Mouse (Mus musculus) frontal cortex, postnatal 36 days (tissue): ENCODE data around the gene Eno2.

ENCODE experiments used
- DNase-seq, 2 experiments: peaks; one replicate each; pipeline ENCODE4 v3.0.0; 2022; ENCODE audit warnings: low spot score in 2 of 2

The Eno2 gene

DNA sequence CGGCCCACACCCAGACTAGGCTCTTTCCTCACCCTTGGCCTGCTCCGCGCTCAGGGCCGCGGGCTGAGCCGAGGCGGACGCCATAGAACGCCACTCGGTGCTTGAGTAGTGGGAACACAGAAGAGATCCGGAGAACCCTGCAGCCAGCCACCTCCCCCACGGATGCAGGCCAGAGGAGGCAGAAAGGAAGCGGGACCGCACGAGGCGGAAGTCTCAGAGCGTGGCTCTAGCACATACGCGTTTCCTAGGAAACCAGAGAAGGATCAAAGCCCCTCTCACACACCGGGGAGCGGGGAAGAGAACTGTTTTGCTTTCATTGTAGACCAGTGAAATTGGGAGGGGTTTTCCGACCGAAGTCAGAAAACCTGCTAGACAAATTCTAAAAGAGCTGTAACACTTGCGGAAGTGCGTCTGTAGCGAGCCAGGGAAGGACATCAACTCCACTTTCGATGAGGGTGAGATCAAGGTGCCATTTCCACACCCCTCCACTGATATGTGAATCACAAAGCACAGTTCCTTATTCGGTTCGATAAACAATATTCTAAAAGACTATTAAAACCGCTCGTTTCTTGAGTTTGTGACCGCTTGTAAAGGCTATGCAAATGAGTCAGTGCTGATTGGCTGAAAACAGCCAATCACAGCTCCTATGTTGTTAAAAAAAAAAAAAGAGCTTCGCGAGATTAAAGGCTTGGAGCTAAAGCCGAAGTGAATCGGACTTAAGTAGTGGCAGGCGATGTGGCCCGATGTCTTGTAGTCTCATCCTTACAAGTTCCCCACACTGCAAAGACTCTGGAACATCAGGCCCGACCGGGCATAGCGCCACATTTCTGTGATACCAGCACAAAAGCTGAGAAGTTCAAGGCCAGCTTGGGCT is 28.3 kb downstream of the Eno2 start, which contains the start of gene Grcc10:
Gene Grcc10 (minus strand): TSS at position 487 of the 874 bp plus-strand sequence.
- peak; percentile 89 to 93 for DNase-seq

DNA sequence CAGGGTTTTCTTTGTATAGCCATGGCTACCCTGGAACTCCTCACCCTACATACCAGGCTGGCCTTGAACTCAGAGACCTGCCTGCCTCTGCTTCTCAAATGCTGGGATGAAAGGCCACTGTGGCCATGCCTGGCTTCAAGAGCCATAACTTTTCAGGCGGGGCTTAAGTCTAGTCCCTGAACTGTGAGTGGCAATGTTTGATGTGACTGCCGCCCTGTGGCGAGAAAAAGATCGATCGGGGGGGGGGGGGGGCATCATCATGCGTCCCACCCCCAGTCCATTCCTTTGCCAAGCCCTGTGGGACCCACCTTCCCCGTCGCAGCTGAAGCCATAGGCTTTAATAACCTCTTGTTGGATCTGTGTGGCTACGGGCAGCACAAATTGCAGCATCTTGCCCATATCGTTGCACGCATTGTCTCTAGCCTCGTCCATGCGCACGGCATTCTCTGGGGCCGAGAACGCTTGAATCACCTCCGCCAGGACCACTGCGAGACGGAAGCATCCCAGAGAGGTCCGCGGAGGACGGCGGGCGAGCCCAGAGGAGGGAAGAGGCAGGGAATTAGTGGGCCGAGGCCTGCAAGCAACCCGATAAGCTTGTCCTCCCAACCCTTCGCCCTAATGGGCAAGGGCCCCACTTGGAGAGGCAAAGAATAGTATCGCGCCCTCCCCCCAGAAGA is 29.1 kb downstream of the Eno2 start:
- DNase-seq = no peak

DNA sequence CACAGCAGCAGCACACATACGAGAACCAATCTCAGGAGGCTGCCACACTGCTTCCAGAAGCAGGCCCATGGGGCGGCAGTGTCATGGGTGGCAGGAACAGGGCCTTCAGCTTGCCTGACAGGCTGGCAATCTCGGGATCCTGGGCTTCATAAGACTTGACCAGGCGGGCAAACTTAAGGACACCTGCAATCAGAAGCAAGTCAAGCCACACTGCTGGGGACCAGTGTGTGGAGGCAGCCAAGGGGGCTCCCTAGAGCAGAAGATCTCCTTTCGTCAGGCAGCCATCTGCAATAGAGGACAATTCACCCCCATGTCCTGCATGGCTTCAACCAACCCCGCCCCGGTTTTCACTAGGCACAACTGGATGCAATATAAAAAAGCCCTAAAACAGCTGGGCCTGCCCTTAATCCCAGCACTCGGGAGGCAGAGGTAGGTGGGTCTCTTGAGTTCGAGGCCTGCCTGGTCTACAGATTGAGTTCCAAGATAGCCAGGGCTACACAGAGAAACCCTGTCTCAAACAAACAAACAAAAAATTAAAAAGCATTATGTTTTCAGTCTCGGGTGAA is 30.2 kb downstream of the Eno2 start:
- no peak for DNase-seq

DNA sequence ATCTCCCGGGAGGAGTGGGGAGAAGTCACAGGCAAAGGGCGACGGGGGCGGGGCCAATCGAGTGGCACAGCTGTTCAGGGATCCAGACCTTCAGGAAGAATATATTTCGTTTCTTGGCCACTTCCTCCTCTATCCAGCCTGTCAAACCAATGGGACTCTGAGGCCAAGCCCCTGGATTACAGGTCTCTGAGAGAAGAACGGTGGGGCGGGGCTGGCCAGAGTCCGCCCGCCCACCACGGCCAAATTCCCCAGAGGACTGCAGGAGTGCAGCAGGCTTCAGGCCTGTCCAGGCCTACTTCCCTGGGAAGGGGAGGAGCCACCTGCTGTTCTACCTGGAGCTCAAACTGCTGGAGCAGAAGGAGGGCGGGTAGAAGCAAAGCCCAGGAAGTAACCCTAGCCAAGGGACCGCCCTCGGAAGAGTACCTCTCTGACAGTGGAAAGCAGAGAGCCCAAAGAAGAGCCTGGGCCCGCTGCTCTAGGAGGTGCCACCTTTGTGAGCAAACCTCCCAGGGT is 30.9 kb downstream of the Eno2 start, which contains the start of gene Ptpn6:
Gene Ptpn6 (minus strand): TSS at position 204 of the 513 bp plus-strand sequence.
- no peak for DNase-seq

DNA sequence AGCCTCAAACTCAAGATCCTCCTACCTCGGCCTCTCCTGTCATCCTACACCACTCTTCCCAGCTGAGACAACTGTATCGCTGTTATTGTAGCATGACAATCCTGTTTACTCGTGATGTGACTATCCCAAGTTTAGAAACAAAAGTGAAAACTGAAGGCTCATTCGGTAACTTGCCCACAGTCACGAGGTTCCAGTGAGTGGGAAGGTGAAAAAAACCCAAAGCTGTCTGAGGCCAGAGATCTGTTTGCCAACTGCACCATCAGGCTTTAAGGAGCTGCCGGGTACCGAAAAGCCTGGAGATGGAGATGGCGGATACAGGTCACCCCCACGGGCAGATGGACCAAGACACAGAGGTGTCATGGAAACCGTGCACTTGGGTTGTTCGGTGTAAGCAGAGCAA is 32.4 kb downstream of the Eno2 start:
- peak in 1 of 2 experiments; percentile 55 for DNase-seq

DNA sequence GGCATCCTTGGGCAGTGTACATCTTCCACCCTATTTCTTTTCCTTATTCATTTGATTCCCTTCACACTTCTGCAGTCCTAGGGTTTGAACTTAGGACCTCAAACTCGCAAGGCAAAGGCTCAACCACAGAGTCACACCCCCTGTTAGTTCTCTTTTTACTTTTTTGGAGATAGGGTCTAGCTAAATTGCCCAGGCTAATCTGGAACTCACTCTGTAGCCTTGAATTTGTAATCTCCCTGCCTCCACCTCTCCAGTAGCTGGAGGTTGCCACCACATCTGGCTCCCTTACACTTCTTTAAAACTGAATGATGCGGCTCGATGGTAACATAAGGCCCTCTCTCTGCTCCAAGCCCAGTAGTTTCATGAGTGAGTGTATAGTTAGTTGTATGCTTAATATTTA is 35.1 kb downstream of the Eno2 start:
- no peak for DNase-seq

DNA sequence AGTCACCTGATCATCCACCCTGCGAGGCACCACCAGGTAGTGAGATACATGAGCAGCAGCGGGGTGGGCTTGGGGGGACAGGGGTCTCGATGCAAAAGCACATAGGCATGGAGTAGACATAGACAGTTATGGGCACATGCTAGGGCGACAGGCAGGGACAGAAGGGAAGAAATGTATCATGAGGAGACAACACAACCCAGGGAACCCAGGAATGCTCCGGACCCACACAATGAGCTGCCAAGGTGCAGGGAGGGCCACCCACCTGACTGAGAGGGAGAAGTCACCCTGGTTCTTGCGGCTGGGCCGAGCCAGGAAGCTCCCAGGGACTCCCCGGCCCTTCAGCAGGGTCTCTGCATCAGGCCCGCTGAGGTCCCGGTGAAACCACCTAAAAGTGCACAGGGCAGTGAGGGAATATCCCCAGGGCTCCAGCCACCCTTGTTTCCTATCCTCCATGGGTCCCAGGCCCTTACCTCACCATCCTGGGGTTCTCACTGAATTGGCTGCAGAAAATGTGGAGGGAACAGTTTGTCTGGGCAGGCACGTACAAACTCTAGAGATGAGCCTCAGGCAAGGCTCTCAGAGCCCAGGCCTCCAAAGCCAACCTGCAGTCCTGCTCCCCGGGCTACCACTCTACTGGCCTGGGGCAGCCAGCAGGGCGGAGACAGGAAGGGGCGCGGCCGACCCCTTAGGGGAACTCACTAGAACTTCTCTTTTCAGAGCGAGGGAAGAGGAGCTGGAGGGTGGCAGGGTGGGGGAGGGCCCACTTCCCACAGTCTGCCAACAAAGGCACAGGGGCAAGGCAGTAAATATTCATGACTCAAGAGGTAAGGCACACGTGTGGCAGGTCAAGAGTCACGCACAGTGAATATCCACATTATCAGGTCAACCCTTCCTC is 36.8 kb downstream of the Eno2 start:
- DNase-seq = no peak

DNA sequence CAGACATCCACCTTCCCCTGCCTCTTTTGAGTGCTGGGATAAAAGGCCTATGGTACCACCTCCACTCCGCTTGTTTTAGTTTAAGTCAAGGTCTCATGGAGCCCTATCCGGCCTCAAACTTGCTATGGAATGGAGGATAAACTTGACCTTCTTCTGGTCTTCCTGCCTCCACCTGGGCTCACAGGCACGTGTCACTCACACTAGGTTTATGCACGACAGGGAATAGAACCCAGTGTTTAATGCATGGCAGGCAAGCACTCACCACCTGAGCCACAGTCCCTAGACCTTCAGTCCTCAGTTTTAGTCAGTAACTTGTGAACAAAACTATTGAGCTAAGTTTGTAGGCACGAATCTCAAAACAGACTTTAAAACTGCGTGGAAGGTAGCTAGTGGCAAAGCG is 38.4 kb downstream of the Eno2 start:
- DNase-seq = no peak

DNA sequence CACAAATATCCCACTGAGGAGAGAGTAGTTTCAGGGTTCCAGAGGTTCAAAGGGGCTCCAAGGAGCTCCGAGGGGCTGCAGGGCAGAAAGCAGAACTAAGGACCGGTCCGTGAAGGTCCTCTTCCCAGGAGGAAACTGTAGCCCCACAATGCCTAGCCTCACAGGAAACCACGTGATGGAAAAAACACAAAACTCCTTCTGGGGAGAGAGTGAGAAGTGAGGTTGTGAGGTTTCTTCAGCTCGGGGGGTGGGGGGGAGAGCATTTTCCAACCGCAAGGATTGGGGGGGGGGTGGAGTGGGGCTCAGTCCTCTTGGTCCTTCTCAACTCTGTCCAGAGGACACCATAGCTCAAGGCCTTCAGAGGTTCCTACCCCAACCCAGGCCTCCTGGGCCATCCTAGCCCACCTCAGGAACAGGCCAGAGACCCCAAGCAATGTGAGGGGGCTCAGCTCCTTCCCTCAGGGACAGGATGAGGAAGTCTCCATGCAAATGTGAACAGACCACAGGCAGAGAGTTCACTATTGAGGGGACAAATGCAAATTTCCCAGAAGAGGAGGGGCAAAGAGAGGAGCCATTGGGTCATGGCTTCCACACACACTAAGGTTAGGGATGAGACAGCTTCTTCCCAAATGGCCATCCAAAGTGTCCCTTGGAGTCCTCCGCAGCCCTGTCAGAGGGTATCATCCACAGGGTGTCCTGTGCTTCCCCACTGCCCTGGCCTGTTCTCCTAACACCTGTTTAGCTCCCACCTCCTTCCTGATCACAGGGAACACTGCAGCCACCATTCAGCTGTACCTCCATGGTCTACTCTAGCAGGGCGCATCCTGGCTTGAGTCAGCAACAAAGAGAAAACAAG is 39.4 kb downstream of the Eno2 start:
- no peak for DNase-seq

DNA sequence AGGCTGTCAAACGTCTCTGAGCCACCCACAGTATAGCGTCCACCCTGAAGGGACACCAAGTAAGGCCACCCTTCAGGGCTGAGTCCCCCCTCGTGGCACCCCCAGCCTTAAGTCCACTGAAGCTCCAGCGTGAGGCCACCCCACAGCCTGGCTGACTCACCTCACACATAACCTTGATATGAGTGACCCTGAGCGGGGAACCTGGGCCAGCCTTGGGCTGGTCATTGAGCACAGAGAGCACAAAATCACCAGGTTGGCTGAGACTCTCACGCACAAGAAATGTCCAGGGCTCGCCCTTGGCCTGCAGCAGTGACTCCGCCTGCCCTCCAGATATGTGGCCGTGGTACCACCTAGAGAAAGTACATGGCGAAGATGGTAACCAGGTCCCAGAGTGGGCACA is 40.9 kb downstream of the Eno2 start:
- no peak for DNase-seq

DNA sequence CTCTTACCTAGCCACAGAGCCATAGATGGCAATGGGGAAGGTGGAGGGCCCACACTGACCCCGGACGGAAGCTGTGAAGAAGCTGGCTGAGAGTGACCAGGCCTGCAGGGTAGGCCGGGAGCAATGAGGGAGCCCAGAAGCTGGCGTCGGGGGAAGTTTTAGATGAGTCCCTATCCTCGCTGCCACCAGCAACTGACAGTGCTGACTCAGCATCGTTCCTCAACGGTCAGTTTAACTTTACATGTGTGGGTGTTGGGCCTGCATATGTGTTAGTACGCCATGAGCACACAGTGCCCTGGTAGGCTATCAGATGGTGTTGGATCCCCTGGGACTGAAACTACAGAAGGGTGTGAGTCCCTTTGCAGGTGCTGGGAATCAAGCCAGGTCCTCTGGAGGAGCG is 45.0 kb downstream of the Eno2 start:
- no peak for DNase-seq

DNA sequence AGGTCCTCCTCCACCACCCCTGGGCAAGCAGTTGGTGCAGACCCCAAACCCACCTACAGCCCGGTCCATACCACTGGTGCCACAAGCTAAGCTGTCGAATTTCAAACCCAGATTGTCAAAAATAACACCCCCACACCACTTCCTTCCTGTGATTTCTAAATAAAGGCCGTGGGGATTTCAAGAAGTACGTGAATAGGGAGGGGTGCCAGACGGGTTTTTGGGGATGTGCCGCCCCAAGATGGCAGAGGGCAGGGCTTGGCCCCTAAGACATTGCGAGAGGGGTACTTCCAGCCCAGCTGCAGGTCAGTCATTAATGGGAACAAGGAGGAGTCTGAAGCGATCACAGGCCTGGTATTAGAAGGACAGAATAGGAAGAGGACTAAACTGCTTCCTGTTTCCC is 45.9 kb downstream of the Eno2 start:
- DNase-seq = no peak

DNA sequence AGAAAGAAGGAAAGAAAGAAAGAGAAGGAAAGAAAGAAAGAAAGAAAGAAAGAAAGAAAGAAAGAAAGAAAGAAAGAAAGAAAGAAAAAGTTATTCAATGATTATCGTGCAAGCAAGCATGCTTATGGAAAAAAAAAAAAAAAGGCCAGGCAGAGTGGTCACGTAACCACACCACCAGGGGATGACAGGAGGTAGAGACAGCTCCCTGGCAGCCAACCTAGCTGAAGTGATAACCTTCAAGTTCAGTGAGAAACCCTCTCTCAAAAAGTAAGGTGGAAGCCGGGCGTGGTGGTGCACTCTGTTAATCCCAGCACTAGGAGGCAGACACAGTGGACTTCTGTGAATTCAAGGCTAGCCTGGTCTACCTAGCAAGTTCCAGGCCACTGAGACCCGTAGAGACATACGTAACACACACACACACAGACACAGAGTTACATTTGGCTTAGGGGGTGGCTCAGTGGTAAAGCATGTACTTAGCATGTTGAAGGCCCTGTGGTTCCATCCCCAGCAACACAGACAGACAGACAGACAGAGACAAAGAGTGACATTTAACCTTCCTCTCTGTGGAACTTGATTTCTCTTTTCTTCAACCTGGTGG is 46.5 kb downstream of the Eno2 start:
- DNase-seq = no peak

DNA sequence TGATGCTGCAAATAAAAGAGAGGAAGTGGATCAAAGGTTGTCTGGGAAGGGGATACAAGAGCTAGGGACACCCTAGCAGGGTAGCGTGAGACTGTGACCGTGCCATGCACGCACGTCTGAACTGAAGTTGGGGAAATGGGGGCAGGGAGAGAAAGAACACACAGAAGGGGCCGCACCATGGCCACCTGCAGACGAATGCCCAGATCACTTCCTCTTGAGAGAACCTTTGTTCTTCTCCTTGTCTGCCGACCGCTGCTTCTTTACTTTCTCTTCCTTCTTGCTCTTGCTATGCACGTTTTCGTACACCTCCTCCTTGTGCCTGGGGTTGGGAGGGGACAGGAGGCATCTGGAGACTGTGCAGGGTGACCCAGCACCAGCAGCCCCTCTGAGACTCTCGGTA is 48.6 kb downstream of the Eno2 start:
- DNase-seq = no peak

DNA sequence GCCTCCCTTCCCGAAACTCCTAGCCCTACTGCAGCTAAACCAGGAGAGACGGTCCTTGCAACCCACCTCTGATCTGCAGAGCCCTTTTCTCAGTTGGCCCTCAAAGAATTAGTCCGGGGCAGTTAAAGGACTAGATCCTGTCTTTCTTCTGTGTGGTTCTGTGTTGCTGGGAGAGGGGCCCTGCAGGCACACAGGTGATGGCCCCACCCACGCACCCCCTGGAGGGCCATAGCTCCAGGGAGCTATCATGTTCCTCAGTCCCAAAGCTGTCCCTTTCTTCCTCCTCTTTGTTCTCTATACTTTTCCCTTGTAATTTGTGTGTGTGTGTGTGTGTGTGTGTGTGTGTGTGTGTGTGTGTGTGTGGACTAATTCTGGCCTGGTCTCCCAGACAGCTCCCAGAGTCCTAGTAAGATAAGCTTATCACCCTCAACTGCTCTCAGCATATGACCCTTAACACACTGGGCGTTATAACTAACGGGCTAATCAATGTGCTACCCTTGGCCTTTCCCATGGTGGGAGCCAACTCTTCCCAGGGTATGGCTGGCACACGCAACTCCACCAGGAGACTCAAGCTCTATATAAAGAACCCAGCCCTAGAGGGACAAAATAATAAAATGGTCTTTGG is 50.0 kb downstream of the Eno2 start:
- DNase-seq = no peak

DNA sequence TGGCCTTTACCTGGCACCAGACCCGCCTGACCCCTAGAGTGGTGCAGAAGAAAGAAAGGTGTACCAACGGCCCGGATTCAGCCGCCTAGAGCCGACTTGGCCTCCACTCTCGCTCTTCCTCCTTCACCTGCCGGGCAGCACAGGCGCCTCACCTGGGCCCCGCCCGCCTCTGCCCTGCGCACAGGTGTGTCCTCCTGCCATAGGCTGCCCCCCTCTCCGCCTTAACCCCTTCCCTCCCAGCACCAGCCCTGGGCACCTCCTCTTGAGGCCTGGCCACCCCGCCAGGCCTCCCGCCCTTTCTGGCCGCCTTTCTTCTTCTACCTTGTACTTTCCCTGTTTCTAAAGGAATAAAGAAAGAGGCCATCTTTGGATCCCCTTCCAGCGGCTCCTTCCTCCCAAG is 50.8 kb downstream of the Eno2 start:
- no peak for DNase-seq

DNA sequence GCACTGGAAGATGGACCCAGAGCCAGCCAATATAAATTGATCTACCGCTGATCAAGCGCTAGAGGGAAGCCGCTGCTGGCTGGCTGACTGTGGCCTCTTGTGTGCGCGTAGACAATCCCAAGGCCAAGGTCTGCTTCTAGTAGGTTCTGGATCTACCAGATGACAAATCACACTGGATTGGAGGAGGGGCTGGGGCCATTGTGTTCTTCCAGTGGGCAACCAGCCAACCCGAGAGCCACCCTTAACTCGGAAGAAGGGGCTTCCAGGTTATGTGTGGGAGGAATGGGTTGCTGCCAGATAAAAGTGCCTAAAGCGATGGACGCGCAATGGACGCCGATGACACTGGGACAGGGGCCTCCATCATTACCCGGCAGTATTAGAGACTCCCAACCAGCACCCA is 51.5 kb downstream of the Eno2 start:
- DNase-seq = no peak

DNA sequence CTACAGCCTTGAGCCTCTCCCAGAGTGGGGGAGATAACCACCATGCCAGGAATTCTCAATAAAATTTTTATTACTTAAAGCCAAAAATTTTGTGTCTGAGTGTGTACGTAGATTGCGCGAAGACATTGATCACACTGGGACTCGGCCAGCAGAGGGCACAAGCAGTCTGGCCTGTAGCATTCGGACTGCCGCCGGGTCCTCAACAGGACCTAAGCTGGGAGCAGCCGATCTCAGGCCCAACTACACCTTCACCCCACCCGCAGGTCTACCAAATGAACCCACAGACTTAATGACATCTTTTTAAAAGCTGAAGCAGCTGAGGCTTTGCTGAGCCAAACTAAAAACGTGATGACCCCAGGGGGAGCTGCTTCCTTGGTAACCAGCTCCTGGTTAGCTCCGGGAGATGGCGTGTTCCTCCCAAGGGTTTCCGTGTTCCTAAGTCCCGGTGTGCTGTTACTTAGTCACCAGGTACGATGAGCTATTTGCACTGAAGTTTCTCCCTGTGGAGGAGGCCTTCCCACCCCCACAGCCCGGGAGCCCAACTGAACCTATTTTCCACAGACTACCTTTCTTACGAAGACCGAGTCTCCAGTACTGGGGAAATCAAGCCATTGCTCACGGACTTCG is 52.5 kb downstream of the Eno2 start:
- no peak for DNase-seq

DNA sequence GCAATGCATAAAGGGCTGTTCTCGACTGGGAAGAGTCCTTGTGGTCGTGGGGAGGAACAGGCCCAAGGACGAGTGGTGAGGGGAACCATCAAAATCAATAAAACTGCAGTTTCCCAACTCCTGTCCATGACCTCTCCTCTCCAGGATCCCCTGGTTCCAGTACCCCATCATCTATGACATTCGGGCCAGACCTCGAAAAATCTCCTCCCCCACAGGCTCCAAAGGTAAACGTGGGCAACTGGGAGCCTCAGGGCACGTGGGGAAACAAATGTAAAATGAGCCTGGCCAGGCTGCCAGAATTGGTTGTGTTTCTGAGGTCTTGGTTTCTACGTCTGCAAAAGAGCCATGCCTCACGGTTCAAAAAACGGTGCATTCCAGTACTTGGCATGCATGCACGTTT is 56.6 kb downstream of the Eno2 start:
- no peak for DNase-seq
